Mouse (Mus musculus): ENCODE measurements around the gene Nop9. TPM values are rescaled to one million over a fixed set of nuclear protein-coding genes. Genes with fewer than 3 reads are reported as not detected.

Gene Nop9
- 10 to 100 TPM; 14.0 to 14.3 TPM for total RNA-seq (2021)
- long read RNA-seq, experiment 1, transcript Nop9-201 (10 exons, 3,694 nt) = major isoform, 33 of 43 reads
- long read RNA-seq, experiment 1, partial matches to known transcripts = 2 of 43 reads
- long read RNA-seq, experiment 1, other reads (novel, unspliced or antisense) = 8 of 43 reads
- long read RNA-seq, experiment 2, transcript Nop9-201 (10 exons, 3,694 nt) = major isoform, 82 of 95 reads
- long read RNA-seq, experiment 2, partial matches to known transcripts = 3 of 95 reads
- long read RNA-seq, experiment 2, other reads (novel, unspliced or antisense) = 10 of 95 reads

DNA sequence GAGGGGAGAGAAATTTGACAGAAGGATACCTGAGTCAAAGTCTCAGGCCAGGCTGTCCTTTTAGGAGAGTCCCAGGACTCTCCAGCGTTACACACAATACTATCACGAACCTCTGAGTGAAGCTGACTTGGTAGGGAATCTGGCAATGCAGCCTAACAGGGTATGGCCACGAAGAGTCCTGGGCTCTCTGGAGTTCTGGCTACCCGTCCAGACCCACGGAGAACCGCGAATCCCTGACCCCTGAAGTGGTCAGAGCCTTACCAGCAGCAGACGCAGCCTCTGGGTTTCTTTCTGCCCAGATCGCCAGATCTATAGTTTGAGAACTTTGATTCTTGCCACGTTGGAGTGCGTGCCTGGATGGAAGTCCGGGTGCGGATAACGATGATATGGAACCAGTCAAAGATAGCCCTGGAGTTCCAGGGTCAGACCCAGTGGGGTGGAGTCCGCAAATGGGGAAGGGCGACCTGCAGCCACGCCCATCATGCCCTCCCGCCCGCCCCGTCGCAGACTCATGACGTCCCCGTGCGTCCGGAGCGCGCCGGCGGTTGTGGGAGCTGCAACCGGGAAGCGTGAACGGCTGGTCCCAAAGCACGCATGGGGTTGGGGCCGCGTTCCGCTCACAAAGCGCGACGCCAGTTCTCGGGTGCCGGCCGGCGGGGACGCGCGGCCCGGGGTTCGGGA is at the start of gene Nop9, which contains the start of gene Dhrs1:
TSS of gene Nop9 (plus strand) at position 514 of the 681 bp plus-strand sequence.
TSS of gene Dhrs1 (minus strand) at position 511 of the 681 bp plus-strand sequence.
- peak; percentile 87 to 88 for DNase-seq (ENCODE audit: low spot score in 2 of 2)

DNA sequence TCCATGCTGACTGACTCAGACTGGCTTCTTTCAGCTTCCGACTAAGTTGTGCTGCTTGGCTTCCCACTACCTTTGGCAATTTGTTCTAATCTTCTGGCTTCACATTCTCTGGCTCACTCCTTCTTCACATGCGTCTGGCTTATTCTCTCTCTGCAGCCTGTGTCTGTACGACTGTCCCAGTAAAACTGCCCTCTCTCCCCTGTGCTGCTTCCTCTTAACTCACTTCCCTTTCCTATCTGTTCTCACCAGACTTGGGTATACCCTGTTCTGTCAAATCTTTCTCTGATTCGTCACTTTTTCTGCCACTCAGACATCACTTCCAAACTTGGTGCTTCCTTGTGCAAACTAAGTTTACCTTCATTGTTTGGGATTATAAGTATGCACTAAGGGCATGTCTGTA is 48.3 kb upstream of the Nop9 start:
- DNase-seq (ENCODE audit: low spot score in 2 of 2) = no peak

GRCm38 (mm10) chr14:55701131-55701530 is 44.4 kb upstream of the Nop9 start:
- no peak for DNase-seq (ENCODE audit: low spot score in 2 of 2)

GRCm38 (mm10) chr14:55702761-55703160 is 42.7 kb upstream of the Nop9 start:
- no peak for DNase-seq (ENCODE audit: low spot score in 2 of 2)

DNA sequence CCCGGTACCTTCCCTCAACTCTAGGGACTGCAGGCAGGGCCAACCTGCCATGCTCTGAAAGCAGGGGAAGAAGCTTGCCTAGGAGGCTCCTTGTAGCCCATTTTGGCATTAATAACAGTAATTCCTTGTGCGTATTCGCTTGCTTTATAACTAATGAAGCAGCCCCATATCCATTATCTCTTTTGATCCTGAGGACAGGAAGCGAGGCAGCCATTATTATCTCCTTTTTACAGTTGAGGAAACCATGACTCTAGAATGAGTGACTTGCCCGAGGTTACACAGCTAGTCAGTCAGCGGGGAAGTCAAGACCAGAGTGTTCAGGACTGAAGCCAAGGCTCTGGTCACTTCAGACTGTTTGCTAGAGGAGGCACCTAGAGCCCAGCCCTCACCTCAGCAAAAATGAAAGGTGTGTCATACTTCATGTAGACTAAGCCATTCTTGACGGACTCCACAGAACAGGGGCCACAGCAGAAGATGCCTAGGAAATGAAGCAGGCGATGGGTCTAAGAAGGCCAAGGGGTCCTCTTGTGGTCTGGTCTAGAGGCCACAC is 39.4 kb upstream of the Nop9 start:
- DNase-seq (ENCODE audit: low spot score in 2 of 2) = no peak

- DNase-seq (ENCODE audit: low spot score in 2 of 2) = no peak
Observed at GRCm38 (mm10) chr14:55707397-55707796, 38.1 kb upstream of the Nop9 start.

DNA sequence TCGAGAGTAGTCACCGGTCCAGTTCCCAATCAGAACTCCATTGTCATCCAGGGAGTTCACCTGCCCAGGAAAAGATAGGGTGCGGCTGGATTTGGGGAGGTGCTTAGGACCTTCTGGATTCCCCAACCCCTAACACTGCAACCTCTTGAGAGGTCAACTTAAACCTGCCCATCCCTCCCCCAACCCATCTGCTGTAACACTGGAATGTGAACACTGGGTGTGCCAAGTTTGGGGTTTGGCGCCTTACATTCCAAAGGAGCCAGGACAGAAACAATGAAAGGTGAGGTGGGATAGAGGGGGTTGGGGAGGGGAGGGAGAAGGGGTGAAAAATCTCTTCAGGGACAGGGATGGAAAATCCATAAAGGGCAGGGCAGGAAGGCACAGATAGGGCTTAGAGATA is 36.0 kb upstream of the Nop9 start:
- DNase-seq (ENCODE audit: low spot score in 2 of 2) = no peak

- DNase-seq (ENCODE audit: low spot score in 2 of 2) = no peak
Observed at GRCm38 (mm10) chr14:55711786-55712185, 33.7 kb upstream of the Nop9 start.

DNA sequence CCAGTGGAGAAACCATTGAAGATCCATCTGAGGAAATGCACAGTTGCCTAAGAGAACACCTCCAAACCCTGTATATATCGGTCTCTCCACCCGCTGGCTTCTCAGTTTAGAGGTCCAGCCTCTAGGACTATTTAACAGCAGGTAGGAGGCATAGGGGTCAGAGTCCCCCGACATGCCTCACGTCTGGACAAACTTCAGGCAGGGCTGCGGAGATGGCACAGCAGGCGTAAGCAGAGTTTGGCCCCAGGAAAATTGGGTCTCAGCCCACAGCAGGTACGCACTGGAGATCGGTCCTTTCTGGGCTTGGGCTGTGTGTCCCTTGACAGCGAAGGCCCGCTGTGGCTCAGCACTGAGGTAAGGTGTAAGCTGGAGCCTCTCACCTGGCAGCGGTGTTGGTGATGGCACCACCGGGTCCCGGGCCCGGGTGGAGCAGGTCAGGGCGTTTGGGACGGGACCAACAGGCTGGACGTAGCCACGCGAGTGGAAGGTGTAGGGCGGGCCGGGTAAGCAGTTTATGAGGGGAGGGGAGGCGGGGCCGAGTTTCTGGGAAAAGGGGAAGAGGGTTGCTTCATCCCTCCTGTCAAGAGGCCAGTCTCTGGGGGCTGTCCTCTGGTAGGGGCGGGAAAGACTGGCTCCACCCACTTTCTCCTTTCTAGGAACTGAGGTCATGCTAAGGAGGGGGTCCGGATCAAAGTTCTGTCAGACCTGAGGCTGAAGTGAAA is 32.3 kb upstream of the Nop9 start:
- no peak for DNase-seq (ENCODE audit: low spot score in 2 of 2)

DNA sequence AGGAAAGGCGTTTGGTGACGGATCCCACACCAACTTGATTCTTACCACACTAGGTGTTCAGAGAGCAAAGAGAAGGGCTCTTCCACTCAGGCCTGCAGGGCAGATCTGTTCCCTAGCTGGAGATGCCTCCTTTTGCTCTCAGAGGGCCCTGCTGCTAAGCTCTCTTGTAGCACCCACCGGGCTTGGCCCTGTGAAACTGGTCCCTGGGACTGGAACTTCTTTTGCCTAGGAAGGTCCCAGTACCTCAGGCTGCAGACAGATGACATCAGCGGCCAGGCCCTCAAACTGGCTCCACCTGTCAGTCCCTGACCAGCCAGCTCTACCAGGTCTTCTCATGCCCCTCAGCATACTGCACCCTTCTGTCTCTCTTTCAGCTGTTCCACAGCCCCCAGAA is 31.8 kb upstream of the Nop9 start, which contains the start of gene Tgm1:
TSS of gene Tgm1 (minus strand) at position 198 of the 394 bp plus-strand sequence.
- no peak for DNase-seq (ENCODE audit: low spot score in 2 of 2)

GRCm38 (mm10) chr14:55714893-55715292 is 30.6 kb upstream of the Nop9 start:
- no peak for DNase-seq (ENCODE audit: low spot score in 2 of 2)

GRCm38 (mm10) chr14:55716271-55716670 is 29.2 kb upstream of the Nop9 start:
- no peak for DNase-seq (ENCODE audit: low spot score in 2 of 2)

GRCm38 (mm10) chr14:55716884-55717283 is 28.6 kb upstream of the Nop9 start:
- no peak for DNase-seq (ENCODE audit: low spot score in 2 of 2)

- no peak for DNase-seq (ENCODE audit: low spot score in 2 of 2)
Observed at GRCm38 (mm10) chr14:55719737-55720136, 25.8 kb upstream of the Nop9 start.

DNA sequence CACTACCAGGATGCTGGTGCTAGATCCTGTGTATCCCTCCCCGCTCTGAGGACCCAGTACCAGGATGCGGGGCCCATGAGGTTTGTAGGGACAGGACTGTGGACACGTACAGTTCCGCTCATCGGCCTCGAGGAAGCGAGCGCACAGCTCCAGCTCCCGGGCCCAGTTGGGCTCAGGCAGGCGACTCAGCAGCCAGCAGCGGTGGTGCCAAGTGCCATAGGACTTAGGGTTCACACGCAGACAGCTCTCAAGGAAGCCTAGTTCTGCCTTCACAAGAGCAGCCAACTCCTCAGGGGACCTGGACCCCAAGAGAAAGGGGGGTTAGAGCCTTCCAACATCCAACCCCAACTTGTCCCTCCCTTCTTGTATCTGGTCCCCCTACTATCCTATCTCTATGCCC is 24.8 kb upstream of the Nop9 start:
- DNase-seq (ENCODE audit: low spot score in 2 of 2) = no peak

- DNase-seq (ENCODE audit: low spot score in 2 of 2) = no peak
Observed at GRCm38 (mm10) chr14:55721076-55721475, 24.4 kb upstream of the Nop9 start.

- DNase-seq (ENCODE audit: low spot score in 2 of 2) = peak; percentile 87 to 92
Observed at GRCm38 (mm10) chr14:55721700-55722437, 23.6 kb upstream of the Nop9 start, which contains the start of gene Rabggta. TSS of gene Rabggta (minus strand) at chr14:55722263.

DNA sequence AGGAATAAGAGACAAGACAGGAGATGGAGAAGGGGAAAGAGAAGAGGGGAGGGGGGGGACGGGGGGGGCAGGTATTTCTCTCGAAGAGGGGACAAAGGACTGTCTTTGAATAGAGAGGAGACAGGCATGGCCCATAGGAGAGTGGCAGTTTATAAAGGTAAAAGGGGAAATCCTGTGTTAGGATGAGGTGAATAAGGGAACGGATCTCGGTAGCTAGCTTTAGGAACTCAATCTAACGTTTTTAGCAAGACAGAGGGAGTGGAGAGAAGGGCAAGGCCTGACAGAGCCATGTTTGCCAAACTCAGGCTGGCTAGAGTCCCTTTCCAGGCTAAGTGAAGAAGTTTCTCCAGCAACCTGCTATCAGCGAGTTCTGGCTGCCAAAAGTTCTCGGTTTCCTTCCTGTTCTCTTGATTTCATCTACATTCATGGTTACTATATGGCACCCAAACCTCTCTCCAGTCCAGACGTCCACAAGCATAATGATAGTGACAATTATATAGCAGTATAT is 23.0 kb upstream of the Nop9 start:
- no peak for DNase-seq (ENCODE audit: low spot score in 2 of 2)

DNA sequence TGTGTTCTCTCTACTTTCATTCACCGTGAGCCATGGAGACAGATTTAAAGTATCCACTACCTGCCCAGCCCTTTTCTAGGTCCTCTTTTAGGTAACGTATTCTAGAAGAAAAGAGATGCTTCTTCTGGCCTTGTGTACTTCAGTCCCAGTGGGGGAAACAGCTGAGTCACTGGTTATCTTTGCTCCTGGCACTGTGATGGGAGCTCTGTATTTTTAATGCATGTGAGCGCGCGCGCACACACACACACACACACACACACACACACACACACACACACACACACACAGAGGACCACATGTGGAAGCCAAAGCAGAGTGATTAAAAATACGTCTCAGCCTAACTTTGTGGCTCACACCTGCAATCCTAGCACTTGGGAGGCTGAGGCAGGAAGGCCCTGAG is 22.1 kb upstream of the Nop9 start:
- no peak for DNase-seq (ENCODE audit: low spot score in 2 of 2)

DNA sequence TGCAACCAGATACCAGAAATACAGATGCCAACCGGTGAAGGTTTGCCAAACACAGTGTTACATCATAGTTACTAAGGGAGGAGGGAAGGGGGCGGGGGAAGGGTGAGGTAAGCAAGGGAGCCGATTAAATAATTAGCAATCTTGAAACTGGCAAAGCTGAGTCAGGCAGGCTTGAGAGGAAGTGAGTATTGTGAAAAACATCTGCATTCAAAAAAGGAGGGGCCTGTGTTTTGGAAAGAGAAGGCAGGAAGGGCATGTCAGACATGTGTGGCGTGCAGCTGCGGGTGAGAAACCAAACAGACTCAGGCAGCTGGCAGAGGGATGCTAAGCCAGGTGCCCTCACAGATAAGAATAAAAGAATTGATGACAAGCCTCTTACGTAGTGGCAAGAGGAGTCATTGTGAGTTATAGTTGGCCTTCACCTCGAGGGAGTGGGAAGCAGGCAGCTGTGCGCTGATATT is 21.1 kb upstream of the Nop9 start:
- DNase-seq (ENCODE audit: low spot score in 2 of 2) = peak in 1 of 2 experiments; percentile 40
